Mouse (Mus musculus) stomach, postnatal 0 days (tissue): ENCODE data around the gene Tex2. TPM values are rescaled to one million over a fixed set of nuclear protein-coding genes. Genes with fewer than 3 reads are reported as not detected.
A peak's percentile ranks its signal among the peaks of the same experiment; 100 is the strongest.

Source experiments
- ATAC-seq: fragments of 200-750 bp; cut with Nextera tagmentation; 2 replicates; pipeline ENCODE4 v1.8.0; 2017; ENCODE audit not compliant: low FRiP score, low TSS enrichment
- DNase-seq: peaks from one replicate; pipeline ENCODE4 v3.0.0-alpha.2; 2016; ENCODE audit warnings: low spot score
- H3K27ac ChIP-seq: fragments of 300-500 bp; sonication (generic); replicated peaks from 2 replicates; pipeline ENCODE4 v1.5.1; 2014; ENCODE audit warnings: mild to moderate bottlenecking, control low read depth
- H3K27me3 ChIP-seq: fragments of 300-500 bp; sonication (generic); 2 replicates; pipeline ENCODE4 v1.6.1; 2014; ENCODE audit warnings: low read length; ENCODE audit not compliant: control insufficient read depth, insufficient read depth
- H3K36me3 ChIP-seq: fragments of 300-500 bp; sonication (generic); 2 replicates; pipeline ENCODE4 v1.6.1; 2014; ENCODE audit warnings: low read length, mixed read lengths; ENCODE audit not compliant: control insufficient read depth, insufficient read depth
- H3K4me1 ChIP-seq: fragments of 300-500 bp; sonication (generic); replicated peaks from 2 replicates; pipeline ENCODE4 v1.6.1; 2014; ENCODE audit warnings: antibody characterized with exemption; ENCODE audit not compliant: control insufficient read depth, insufficient read depth
- H3K4me2 ChIP-seq: fragments of 300-500 bp; sonication (generic); replicated peaks from 2 replicates; pipeline ENCODE4 v1.6.1; 2014; ENCODE audit warnings: low read depth, mild to moderate bottlenecking, control low read depth, moderate library complexity
- H3K4me3 ChIP-seq: fragments of 300-500 bp; sonication (generic); 2 replicates; pipeline ENCODE4 v1.5.1; 2014; ENCODE audit warnings: low read depth, low read length, control low read depth
- H3K9ac ChIP-seq: fragments of 300-500 bp; sonication (generic); 2 replicates; pipeline ENCODE4 v1.6.1; 2014; ENCODE audit warnings: mild to moderate bottlenecking, low read length, control low read depth, mixed read lengths
- H3K9me3 ChIP-seq: fragments of 300-500 bp; sonication (generic); 2 replicates; pipeline ENCODE4 v1.6.1; 2016; ENCODE audit warnings: low read length; ENCODE audit not compliant: control insufficient read depth
- CTCF ChIP-seq: IDR thresholded peaks from 2 replicates; pipeline ENCODE4 v1.5.1; 2016; ENCODE audit warnings: antibody characterized with exemption, low read depth, mild to moderate bottlenecking, moderate library complexity
- EP300 ChIP-seq: optimal IDR thresholded peaks from 2 replicates; pipeline ENCODE3; 2016; ENCODE audit warnings: antibody characterized with exemption
- WGBS: fragments of 180-500 bp; shearing (Covaris S2); extraction: QIAGEN DNeasy Blood & Tissue Kit; methylation state at CpG from one replicate; pipeline ENCODE4 v1.1.7; 2014; 5-methylcytosine and 5-hydroxymethylcytosine counted together
- polyA plus RNA-seq: library from polyadenylated mRNA; unstranded; fragments of >200 nt; fragmentation: Nextera tagmentation; extraction: Ambion mirVana; gene quantifications from 2 replicates; pipeline ENCODE4 v1.2.1, GENCODE M21; 2015

The Tex2 gene
- polyA plus RNA-seq, 1 experiment from 2014 or later = 11.6 TPM

DNA sequence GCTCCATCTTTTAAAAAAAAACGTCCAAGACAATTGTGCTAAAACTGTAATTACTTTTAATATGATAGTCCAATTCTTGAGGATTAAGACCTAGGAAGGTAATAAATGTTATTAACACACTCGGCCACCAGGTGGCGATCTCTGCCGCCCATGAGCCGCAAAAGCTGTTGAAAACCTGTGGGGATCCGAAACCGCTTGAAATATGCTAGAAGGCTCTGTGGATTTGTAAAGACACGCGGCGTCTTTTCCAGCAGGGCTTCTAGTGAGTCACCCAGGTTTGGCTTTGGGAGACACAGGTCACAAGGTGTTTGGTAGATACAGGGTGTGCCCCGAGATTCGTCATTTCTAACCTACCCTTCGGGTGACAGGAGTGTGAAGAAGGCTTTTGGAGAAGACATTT is 35.1 kb upstream of the Tex2 start:
- WGBS = 19% methylated on average over 13 of the region's 13 CpGs
- no peaks in the 10 kb centered on the region for H3K27me3 ChIP-seq
- no peak overlapping the region for H3K4me3 ChIP-seq
- no peak overlapping the region; the same call in 1 of the 2 replicates for H3K27ac ChIP-seq
- peak; percentile 66 for ATAC-seq
- H3K4me1 ChIP-seq = no peaks in the 10 kb centered on the region
- no peak overlapping the region for H3K9ac ChIP-seq
- peak; percentile 79 for DNase-seq
- TF ChIP-seq CTCF = peak; percentile 93
- TF ChIP-seq EP300 = no peak
- no peaks in the 10 kb centered on the region for H3K36me3 ChIP-seq
- H3K4me2 ChIP-seq = 0 out of 2 replicates have a peak overlapping the region, but pooled peaks have one; percentile 4
- no peaks in the 10 kb centered on the region for H3K9me3 ChIP-seq

DNA sequence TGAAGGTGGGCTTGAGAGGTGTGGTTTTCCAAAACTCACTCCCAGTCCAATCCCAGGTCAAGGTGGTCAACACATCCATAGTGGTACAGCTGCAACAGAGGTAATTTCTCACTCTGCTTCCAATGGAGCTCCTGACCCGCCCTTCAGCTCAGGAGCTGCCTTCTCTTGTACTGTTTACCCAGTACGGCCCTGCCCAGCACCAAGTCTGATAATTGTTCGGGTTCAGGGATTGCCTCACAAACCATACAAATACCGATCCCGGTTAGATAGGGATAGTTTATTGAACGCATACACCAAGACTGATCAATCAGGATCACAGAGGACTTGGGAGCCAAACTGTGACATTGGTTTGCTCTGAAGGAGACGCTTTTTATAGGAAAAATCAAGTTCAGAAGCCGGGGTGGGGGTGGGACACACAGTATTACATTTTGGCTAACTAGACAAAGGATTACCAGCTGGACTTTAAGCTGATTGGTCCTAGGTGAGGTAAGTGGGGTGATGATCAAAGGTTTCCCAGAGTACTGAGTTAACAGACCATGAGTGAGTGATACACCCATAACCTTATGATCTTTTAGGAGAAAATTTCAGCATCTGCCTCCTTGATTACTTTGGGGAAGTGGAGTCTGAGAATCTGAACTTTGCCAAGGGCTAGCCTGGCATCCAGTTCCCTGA is 29.9 kb upstream of the Tex2 start:
- no peaks in the 10 kb centered on the region for H3K36me3 ChIP-seq
- 54% methylated on average over 8 of the region's 8 CpGs for WGBS
- H3K4me3 ChIP-seq = no peak overlapping the region
- H3K9me3 ChIP-seq = no peaks in the 10 kb centered on the region
- TF ChIP-seq CTCF = no peak
- no peak overlapping the region for H3K9ac ChIP-seq
- DNase-seq = peak; percentile 68
- H3K27me3 ChIP-seq = no peaks in the 10 kb centered on the region
- no peak overlapping the region for H3K4me2 ChIP-seq
- H3K4me1 ChIP-seq = no peaks in the 10 kb centered on the region
- peak; percentile 69 for ATAC-seq
- H3K27ac ChIP-seq = peak overlapping the region; percentile 83; the same call in 1 of the 2 replicates

GRCm38 (mm10) chr11:106641580-106641979 is 28.4 kb upstream of the Tex2 start:
- ATAC-seq (peak; percentile 76), DNase-seq (peak; percentile 73)
- H3K9ac ChIP-seq = no peak overlapping the region
- H3K27ac ChIP-seq = peak overlapping the region; percentile 83
- WGBS = 26% methylated on average over 1 of the region's 1 CpGs
- TF ChIP-seq CTCF (no peak), EP300 (no peak)
- no peaks in the 10 kb centered on the region for H3K27me3 ChIP-seq
- H3K4me2 ChIP-seq = no peak overlapping the region
- no peak overlapping the region for H3K4me3 ChIP-seq
- H3K9me3 ChIP-seq = no peaks in the 10 kb centered on the region
- no peaks in the 10 kb centered on the region for H3K4me1 ChIP-seq
- no peaks in the 10 kb centered on the region for H3K36me3 ChIP-seq

DNA sequence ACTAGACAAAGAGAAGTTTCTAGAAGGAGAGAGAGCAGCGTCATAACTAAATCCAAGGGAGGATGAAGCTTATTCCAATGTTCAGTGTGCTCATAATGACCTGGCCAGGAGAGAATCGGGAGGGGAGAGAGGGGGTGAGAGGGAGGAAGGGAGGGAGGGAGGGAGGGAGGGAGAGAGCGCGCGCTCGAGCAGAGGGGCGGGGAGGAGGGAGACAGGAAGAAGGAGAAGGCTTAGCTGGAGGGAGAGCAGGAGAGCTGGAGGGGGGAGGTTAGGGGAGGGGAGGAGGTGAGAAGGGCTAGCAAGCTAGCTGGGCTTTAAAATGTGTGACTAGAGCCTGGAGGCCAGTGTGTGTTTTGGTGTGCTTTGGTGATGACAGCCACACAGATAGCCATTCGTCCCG is 26.8 kb upstream of the Tex2 start:
- no peaks in the 10 kb centered on the region for H3K9me3 ChIP-seq
- no peak overlapping the region for H3K4me2 ChIP-seq
- TF ChIP-seq EP300 (no peak), CTCF (no peak)
- H3K4me1 ChIP-seq = no peaks in the 10 kb centered on the region
- no peak overlapping the region for H3K9ac ChIP-seq
- ATAC-seq = no peak
- H3K27me3 ChIP-seq = no peaks in the 10 kb centered on the region
- WGBS = 15% methylated on average over 7 of the region's 9 CpGs
- peak; percentile 54 for DNase-seq
- no peak overlapping the region for H3K4me3 ChIP-seq
- peak overlapping the region; percentile 56; the same call in 1 of the 2 replicates for H3K27ac ChIP-seq
- H3K36me3 ChIP-seq = no peaks in the 10 kb centered on the region

GRCm38 (mm10) chr11:106639356-106639692 is 26.1 kb upstream of the Tex2 start:
- Histone ChIP-seq H3K9ac (no peak overlapping the region), H3K9me3 (no peaks in the 10 kb centered on the region), H3K36me3 (no peaks in the 10 kb centered on the region), H3K27me3 (no peaks in the 10 kb centered on the region), H3K27ac (peak overlapping the region; percentile 56), H3K4me1 (no peaks in the 10 kb centered on the region), H3K4me3 (no peak overlapping the region), H3K4me2 (no peak overlapping the region)
- no peak for ATAC-seq
- peak; percentile 41 for DNase-seq
- 27% methylated on average over 5 of the region's 5 CpGs for WGBS
- TF ChIP-seq EP300 (no peak), CTCF (no peak)

DNA sequence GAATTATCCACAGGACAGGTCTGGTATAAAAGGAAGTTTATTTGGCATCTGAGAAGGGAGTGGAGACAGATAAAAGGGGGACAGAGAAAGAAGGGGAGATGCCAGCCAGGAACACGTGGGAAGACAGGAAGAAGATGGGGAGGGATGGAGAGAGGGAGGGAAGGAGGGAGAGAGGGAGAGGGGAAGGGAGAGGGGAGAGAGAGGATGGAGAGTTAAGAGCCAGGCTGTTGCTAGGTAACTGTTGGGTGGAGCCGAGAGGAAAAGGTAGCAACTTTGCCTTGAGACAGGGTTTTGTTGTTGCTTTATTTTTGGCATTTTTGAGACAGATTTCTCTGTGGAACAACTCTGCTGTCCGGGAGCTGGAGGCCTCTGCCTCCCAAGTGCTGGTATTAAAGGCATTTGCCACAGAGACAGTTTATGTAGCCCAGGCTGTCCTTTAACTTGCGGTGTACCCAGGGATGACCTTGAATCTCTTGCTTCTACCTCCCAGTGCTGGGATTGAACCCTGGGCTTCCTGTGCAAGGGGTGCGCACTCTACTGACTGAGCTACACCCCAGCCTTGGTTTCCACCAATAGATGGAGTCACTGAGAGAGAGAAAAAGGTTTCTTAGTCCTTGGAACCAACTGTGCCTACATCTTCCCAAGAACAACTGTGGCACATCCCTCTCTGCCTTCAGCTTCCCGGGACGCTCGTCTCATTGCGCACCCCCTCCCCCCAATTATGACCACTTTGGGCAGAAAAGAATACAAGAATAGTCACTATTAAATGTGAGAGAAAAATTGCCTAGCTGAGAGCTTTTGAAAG is 25.5 kb upstream of the Tex2 start:
- TF ChIP-seq EP300 = no peak
- TF ChIP-seq CTCF = no peak
- H3K4me2 ChIP-seq = no peak overlapping the region
- H3K4me3 ChIP-seq = no peak overlapping the region
- ATAC-seq (no peak), DNase-seq (no peak)
- no peaks in the 10 kb centered on the region for H3K27me3 ChIP-seq
- no peaks in the 10 kb centered on the region for H3K4me1 ChIP-seq
- H3K9me3 ChIP-seq = no peaks in the 10 kb centered on the region
- no peak overlapping the region for H3K9ac ChIP-seq
- 52% methylated on average over 9 of the region's 9 CpGs for WGBS
- peak overlapping the region; percentile 71; the same call in 1 of the 2 replicates for H3K27ac ChIP-seq
- H3K36me3 ChIP-seq = no peaks in the 10 kb centered on the region
